Mouse (Mus musculus) small intestine, adult 2 months (tissue): ENCODE measurements around the gene Hap1.
"Not testable (repeated sequence)": the region's sequence is repeated elsewhere in the genome, so short reads cannot be mapped to it uniquely, and the experiment has no call there.

Experiments
- CTCF ChIP-seq: fragments of 200-500 bp; IDR thresholded peaks from 2 replicates; pipeline ENCODE4 v1.5.1; 2012; ENCODE audit warnings: low read depth, mild to moderate bottlenecking, control low read depth, inconsistent platforms, low read length, moderate library complexity, mixed read lengths; ENCODE audit not compliant: insufficient replicate concordance, insufficient read length; ENCODE audit errors: extremely low read depth
- POLR2A ChIP-seq: fragments of 200-500 bp; IDR thresholded peaks from 2 replicates; pipeline ENCODE4 v1.6.1; 2012; ENCODE audit warnings: low read depth, mild to moderate bottlenecking, control low read depth, inconsistent platforms, low read length, moderate library complexity

GRCm38 (mm10) chr11:100361059-100361458, 5.1 kb upstream of the Hap1 start:
- not testable (repeated sequence) for TF ChIP-seq POLR2A, CTCF
